In the genomic region with DNA sequence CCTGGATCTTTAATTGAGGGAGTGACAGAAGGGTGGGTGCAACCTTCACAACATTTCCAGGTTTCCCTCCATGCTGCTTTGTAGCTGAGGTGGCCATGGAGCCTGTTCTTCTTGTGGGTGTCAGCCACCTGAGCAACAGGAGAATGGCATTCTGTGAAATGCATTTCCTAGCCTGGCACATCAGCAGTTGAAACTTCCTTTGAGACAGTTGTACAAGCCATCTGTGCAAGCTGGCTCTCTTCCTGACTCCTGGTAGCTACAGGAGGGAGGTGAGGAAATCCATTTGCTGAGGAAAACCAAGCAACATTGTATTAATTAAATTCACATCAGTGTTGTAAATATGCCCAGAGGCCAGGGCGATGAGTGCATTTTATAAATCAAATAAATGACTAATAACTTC, we compare ENCODE assay signal across 11 mouse cellular contexts.
DNase-seq lines count a peak whose midpoint lies in the region; ATAC-seq and TF ChIP-seq lines count a peak whose summit lies in the region.
"Had no signal": no experiment of that assay in that cellular context is flagged by ENCODE, and none has a peak within 500 bp of the region (broad histone marks: within the 10 kb centered on the region; RNA-seq: fewer than 3 reads in every experiment).

No protein-coding gene starts in this region.

- H3K9me3 ChIP-seq in forebrain, embryonic 13.5 days (replicated peaks), result no peaks in the 10 kb centered on the region
- no peaks in the 10 kb centered on the region for H3K9me3 ChIP-seq in forebrain, embryonic 10.5 days
- peaks cover 3% of the 10 kb centered on the region; the same call in 1 of the 2 replicates for H3K9me3 ChIP-seq in kidney, embryonic 14.5 days (ENCODE audit: control insufficient read depth, low read length)
- H3K9me3 ChIP-seq: hindbrain, embryonic 10.5 days; limb, embryonic 10.5 days had no signal

- 91% methylated on average over 1 of the region's 1 CpGs for WGBS in forebrain, embryonic 13.5 days
- 91% methylated on average over 1 of the region's 1 CpGs for WGBS in forebrain, embryonic 10.5 days
- WGBS in kidney, adult 2 months, result 79% methylated on average over 1 of the region's 1 CpGs
- WGBS in kidney, embryonic 14.5 days, result 60% methylated on average over 1 of the region's 1 CpGs

- no peak overlapping the region for H3K4me2 ChIP-seq in forebrain, embryonic 13.5 days
- no peak overlapping the region for H3K4me2 ChIP-seq in kidney, embryonic 14.5 days (replicated peaks; ENCODE audit: low read depth, low read length)

- H3K27ac ChIP-seq in forebrain, embryonic 13.5 days, result no peak overlapping the region
- H3K27ac ChIP-seq in forebrain, embryonic 10.5 days, result no peak overlapping the region
- no peak overlapping the region for H3K27ac ChIP-seq in kidney, adult 2 months (ENCODE audit: insufficient read depth, low read depth, low read length)
- no peak overlapping the region for H3K27ac ChIP-seq in kidney, embryonic 14.5 days (ENCODE audit: low read depth, low read length)
- H3K27ac ChIP-seq: hindbrain, embryonic 10.5 days; limb, embryonic 10.5 days had no signal

- no peak for TF ChIP-seq POLR2A in kidney, adult 2 months (IDR thresholded peaks at IDR 0.05; ENCODE audit: low read depth, low read length)

- intact Hi-C loops in left cerebral cortex, postnatal 36 days (cut with DNase I), result no loop called here

- ATAC-seq in forebrain, embryonic 13.5 days, result peak; percentile 71; the same call in 1 of the 2 replicates
- ATAC-seq in kidney, embryonic 14.5 days (ENCODE audit: low FRiP score, low TSS enrichment), result no peak

- no peaks in the 10 kb centered on the region for H3K4me1 ChIP-seq in forebrain, embryonic 13.5 days
- no peaks in the 10 kb centered on the region for H3K4me1 ChIP-seq in forebrain, embryonic 10.5 days
- H3K4me1 ChIP-seq in kidney, adult 2 months (ENCODE audit: control insufficient read depth, insufficient read depth, low read length), result no peaks in the 10 kb centered on the region
- H3K4me1 ChIP-seq in kidney, embryonic 14.5 days (ENCODE audit: control insufficient read depth, insufficient read depth, low read length), result no peaks in the 10 kb centered on the region
- H3K4me1 ChIP-seq: hindbrain, embryonic 10.5 days had no signal

- H3K27me3 ChIP-seq in forebrain, embryonic 13.5 days, result no peaks in the 10 kb centered on the region
- H3K27me3 ChIP-seq in forebrain, embryonic 10.5 days (ENCODE audit: poor library complexity, severe bottlenecking), result no peaks in the 10 kb centered on the region
- 0 out of 2 replicates have a peak, but pooled peaks cover 1% of the 10 kb centered on the region for H3K27me3 ChIP-seq in kidney, adult 2 months (replicated peaks; ENCODE audit: control insufficient read depth, insufficient read depth, low read length)
- H3K27me3 ChIP-seq in kidney, embryonic 14.5 days (ENCODE audit: control insufficient read depth, insufficient read depth, low read length), result no peaks in the 10 kb centered on the region

- H3K36me3 ChIP-seq in forebrain, embryonic 13.5 days (ENCODE audit: poor library complexity, severe bottlenecking), result no peaks in the 10 kb centered on the region
- no peaks in the 10 kb centered on the region for H3K36me3 ChIP-seq in forebrain, embryonic 10.5 days (replicated peaks)
- H3K36me3 ChIP-seq in kidney, adult 2 months (ENCODE audit: control insufficient read depth, insufficient read depth, low read length), result no peaks in the 10 kb centered on the region
- no peaks in the 10 kb centered on the region for H3K36me3 ChIP-seq in kidney, embryonic 14.5 days (ENCODE audit: control insufficient read depth, insufficient read depth, low read length)
- H3K36me3 ChIP-seq: hindbrain, embryonic 10.5 days; limb, embryonic 10.5 days had no signal

- no peak for TF ChIP-seq CTCF in kidney, adult 2 months (conservative IDR thresholded peaks at IDR 0.05; ENCODE audit: insufficient read depth, insufficient read length, low read depth, low read length)

- no peak overlapping the region for H3K9ac ChIP-seq in forebrain, embryonic 13.5 days
- H3K9ac ChIP-seq in kidney, embryonic 14.5 days (ENCODE audit: low read depth, low read length), result no peak overlapping the region

- no peak overlapping the region for H3K4me3 ChIP-seq in forebrain, embryonic 13.5 days
- no peak overlapping the region for H3K4me3 ChIP-seq in forebrain, embryonic 10.5 days
- no peak overlapping the region for H3K4me3 ChIP-seq in kidney, adult 2 months (ENCODE audit: insufficient read depth, low read depth, low read length)
- no peak overlapping the region for H3K4me3 ChIP-seq in kidney, embryonic 14.5 days (ENCODE audit: low read length)
- H3K4me3 ChIP-seq: hindbrain, embryonic 10.5 days; limb, embryonic 10.5 days had no signal

- no peak for DNase-seq in forebrain, embryonic 10.5 days (ENCODE audit: extremely low spot score, low spot score)
- DNase-seq in cerebellum, adult 18-20 months, result peak; percentile 35 to 49
- DNase-seq in layer of hippocampus, adult 18-20 months (ENCODE audit: low spot score in 2 of 2), result peak; percentile 82 to 93
- DNase-seq in left cerebral cortex, postnatal 36 days (ENCODE audit: low spot score in 2 of 2), result peak; percentile 49 to 52
- no peak for DNase-seq in adrenal gland, postnatal 14 days
- DNase-seq in kidney, adult 2 months, result no peak
- DNase-seq: adrenal gland, postnatal 10 days had no signal

Comparison
In these comparisons a context has a peak if more than half of its experiments do, and no peak if none do; other contexts are left out.
1. DNase-seq: peak in cerebellum, adult 18-20 months (2 of 2), layer of hippocampus, adult 18-20 months (2 of 2) and left cerebral cortex, postnatal 36 days (2 of 2); none in forebrain, embryonic 10.5 days (single experiment), adrenal gland, postnatal 14 days (single experiment) and kidney, adult 2 months (single experiment).